Mouse (Mus musculus) kidney, postnatal 0 days (tissue): ENCODE data around the gene Pde4d. TPM values are rescaled to one million over a fixed set of nuclear protein-coding genes. Genes with fewer than 3 reads are reported as not detected.

ENCODE experiments used
- ATAC-seq: fragments of 200-750 bp; cut with Nextera tagmentation; replicated peaks from 2 replicates; pipeline ENCODE4 v1.8.0; 2017; ENCODE audit warnings: low read depth, moderate number of reproducible peaks, moderate TSS enrichment, moderate library complexity; ENCODE audit not compliant: low FRiP score
- DNase-seq: peaks from one replicate; pipeline ENCODE4 v3.0.0-alpha.2; 2016; ENCODE audit warnings: low spot score
- H3K27ac ChIP-seq: fragments of 300-500 bp; sonication (generic); 2 replicates; pipeline ENCODE4 v1.5.1; 2014; ENCODE audit warnings: mild to moderate bottlenecking
- H3K27me3 ChIP-seq: fragments of 300-500 bp; sonication (generic); 2 replicates; pipeline ENCODE4 v1.6.1; 2014; ENCODE audit warnings: low read length, mixed read lengths; ENCODE audit not compliant: insufficient read depth
- H3K36me3 ChIP-seq: fragments of 300-500 bp; sonication (generic); 2 replicates; pipeline ENCODE4 v1.6.1; 2014; ENCODE audit warnings: low read length, mixed read lengths; ENCODE audit not compliant: insufficient read depth
- H3K4me1 ChIP-seq: fragments of 300-500 bp; sonication (generic); replicated peaks from 2 replicates; pipeline ENCODE4 v1.6.1; 2014; ENCODE audit warnings: antibody characterized with exemption, low read length, mixed read lengths; ENCODE audit not compliant: insufficient read depth
- H3K4me2 ChIP-seq: fragments of 300-500 bp; sonication (generic); 2 replicates; pipeline ENCODE4 v1.6.1; 2014; ENCODE audit warnings: mild to moderate bottlenecking, low read length, moderate library complexity, mixed read lengths
- H3K4me3 ChIP-seq: fragments of 300-500 bp; sonication (generic); replicated peaks from 2 replicates; pipeline ENCODE4 v1.5.1; 2014; ENCODE audit warnings: low read depth, low read length
- H3K9ac ChIP-seq: fragments of 300-500 bp; sonication (generic); 2 replicates; pipeline ENCODE4 v1.6.1; 2014; ENCODE audit warnings: low read depth, low read length
- H3K9me3 ChIP-seq: fragments of 300-500 bp; sonication (generic); replicated peaks from 2 replicates; pipeline ENCODE4 v1.6.1; 2016; ENCODE audit warnings: low read length, inconsistent platforms, mixed read lengths
- CTCF ChIP-seq: IDR thresholded peaks from 2 replicates; pipeline ENCODE4 v1.5.1; 2016; ENCODE audit warnings: antibody characterized with exemption, low read depth, mild to moderate bottlenecking, moderate library complexity
- WGBS: fragments of 180-500 bp; shearing (Covaris S2); extraction: QIAGEN DNeasy Blood & Tissue Kit; methylation state at CpG from one replicate; pipeline ENCODE4 v1.1.7; 2014; 5-methylcytosine and 5-hydroxymethylcytosine counted together
- polyA plus RNA-seq: library from polyadenylated mRNA; unstranded; fragments of >200 nt; fragmentation: Nextera tagmentation; extraction: Ambion mirVana; gene quantifications from 2 replicates; pipeline ENCODE4 v1.2.1, GENCODE M21; 2015

Pde4d gene
- polyA plus RNA-seq, 1 experiment from 2014 or later = 7.1 TPM

- H3K4me1 ChIP-seq = no peaks in the 10 kb centered on the region
- H3K4me3 ChIP-seq = no peak overlapping the region
- no peak for TF ChIP-seq CTCF
- no peak overlapping the region for H3K27ac ChIP-seq
- ATAC-seq (no peak), DNase-seq (no peak)
- no peak overlapping the region for H3K9ac ChIP-seq
- no peaks in the 10 kb centered on the region for H3K27me3 ChIP-seq
- no peaks in the 10 kb centered on the region for H3K36me3 ChIP-seq
- H3K9me3 ChIP-seq = no peaks in the 10 kb centered on the region
- H3K4me2 ChIP-seq = no peak overlapping the region
- 66% methylated on average over 2 of the region's 2 CpGs for WGBS
Observed at GRCm38 (mm10) chr13:108937272-108937671, 487.5 kb downstream of the Pde4d start.

- Histone ChIP-seq H3K27me3 (no peaks in the 10 kb centered on the region), H3K27ac (no peak overlapping the region), H3K9me3 (no peaks in the 10 kb centered on the region), H3K4me1 (no peaks in the 10 kb centered on the region), H3K9ac (no peak overlapping the region), H3K4me2 (no peak overlapping the region), H3K36me3 (no peaks in the 10 kb centered on the region), H3K4me3 (no peak overlapping the region)
- 100% methylated on average over 1 of the region's 1 CpGs for WGBS
- ATAC-seq (no peak), DNase-seq (no peak)
- no peak for TF ChIP-seq CTCF
Observed at GRCm38 (mm10) chr13:108952911-108953310, 503.2 kb downstream of the Pde4d start.

GRCm38 (mm10) chr13:108956059-108956458 lies 506.3 kb downstream of the Pde4d start:
- WGBS = 86% methylated on average over 4 of the region's 4 CpGs
- no peak overlapping the region for H3K9ac ChIP-seq
- no peaks in the 10 kb centered on the region for H3K4me1 ChIP-seq
- TF ChIP-seq CTCF = no peak
- H3K36me3 ChIP-seq = no peaks in the 10 kb centered on the region
- H3K4me3 ChIP-seq = no peak overlapping the region
- DNase-seq (no peak), ATAC-seq (no peak)
- no peaks in the 10 kb centered on the region for H3K27me3 ChIP-seq
- H3K4me2 ChIP-seq = no peak overlapping the region
- H3K27ac ChIP-seq = no peak overlapping the region
- no peaks in the 10 kb centered on the region for H3K9me3 ChIP-seq

GRCm38 (mm10) chr13:108964056-108964455 lies 514.3 kb downstream of the Pde4d start:
- no peak overlapping the region for H3K9ac ChIP-seq
- no peaks in the 10 kb centered on the region for H3K36me3 ChIP-seq
- 85% methylated on average over 2 of the region's 2 CpGs for WGBS
- no peak overlapping the region for H3K4me3 ChIP-seq
- DNase-seq (no peak), ATAC-seq (no peak)
- H3K4me1 ChIP-seq = no peaks in the 10 kb centered on the region
- H3K9me3 ChIP-seq = no peaks in the 10 kb centered on the region
- no peak overlapping the region for H3K4me2 ChIP-seq
- no peak for TF ChIP-seq CTCF
- H3K27ac ChIP-seq = no peak overlapping the region
- H3K27me3 ChIP-seq = no peaks in the 10 kb centered on the region

- no peak overlapping the region for H3K4me3 ChIP-seq
- H3K4me1 ChIP-seq = no peaks in the 10 kb centered on the region
- no peak overlapping the region for H3K4me2 ChIP-seq
- no peak overlapping the region for H3K9ac ChIP-seq
- no peak overlapping the region for H3K27ac ChIP-seq
- 97% methylated on average over 1 of the region's 1 CpGs for WGBS
- DNase-seq (no peak), ATAC-seq (no peak)
- no peak for TF ChIP-seq CTCF
- no peaks in the 10 kb centered on the region for H3K27me3 ChIP-seq
- H3K36me3 ChIP-seq = no peaks in the 10 kb centered on the region
- no peaks in the 10 kb centered on the region for H3K9me3 ChIP-seq
Observed at GRCm38 (mm10) chr13:108981144-108981543, 531.4 kb downstream of the Pde4d start.

GRCm38 (mm10) chr13:108998739-108999138 lies 549.0 kb downstream of the Pde4d start:
- Histone ChIP-seq H3K36me3 (no peaks in the 10 kb centered on the region), H3K27me3 (no peaks in the 10 kb centered on the region), H3K9me3 (no peaks in the 10 kb centered on the region; the same call in 1 of the 2 replicates), H3K4me3 (no peak overlapping the region), H3K9ac (no peak overlapping the region), H3K4me1 (no peaks in the 10 kb centered on the region), H3K4me2 (no peak overlapping the region), H3K27ac (no peak overlapping the region)
- no peak for TF ChIP-seq CTCF
- DNase-seq = no peak
- WGBS = 90% methylated on average over 2 of the region's 2 CpGs
- ATAC-seq = no peak

- Histone ChIP-seq H3K27ac (no peak overlapping the region), H3K4me3 (no peak overlapping the region), H3K36me3 (no peaks in the 10 kb centered on the region), H3K9ac (no peak overlapping the region), H3K27me3 (no peaks in the 10 kb centered on the region), H3K9me3 (no peaks in the 10 kb centered on the region), H3K4me2 (no peak overlapping the region), H3K4me1 (no peaks in the 10 kb centered on the region)
- WGBS = 42% methylated on average over 1 of the region's 1 CpGs
- TF ChIP-seq CTCF = no peak
- no peak for DNase-seq
- no peak for ATAC-seq
Observed at GRCm38 (mm10) chr13:109024703-109025102, 575.0 kb downstream of the Pde4d start.
